Mouse (Mus musculus): ENCODE measurements around the gene Tmprss9.

DNA sequence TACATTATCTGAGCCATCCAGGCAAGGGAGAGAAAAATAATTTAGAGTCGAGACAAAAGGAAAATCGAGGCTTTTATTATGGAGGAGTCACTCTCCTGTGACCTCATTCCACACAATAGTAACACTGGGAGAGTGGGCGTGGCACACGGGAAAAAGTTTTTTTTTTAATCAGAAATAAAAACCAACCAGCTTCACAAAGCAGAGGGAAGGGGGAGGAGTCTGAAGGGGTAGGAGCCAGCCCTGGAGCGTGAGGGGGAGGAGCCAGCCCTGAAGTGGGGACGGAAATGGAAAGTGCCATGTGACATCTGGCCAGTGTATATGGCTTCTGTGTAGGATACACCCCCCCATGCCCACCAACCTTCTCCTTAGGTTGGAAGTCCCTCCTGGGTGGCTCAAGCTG is 76.9 kb downstream of the Tmprss9 start:
- TF ChIP-seq CTCF (IDR thresholded peaks at IDR 0.05; ENCODE audit: low read depth, low read length) (no peak), POLR2A (IDR thresholded peaks at IDR 0.05; ENCODE audit: extremely low read depth, insufficient read depth, low read length) (no peak)

All from liver, adult 2 months (tissue).